Mouse (Mus musculus): ENCODE measurements at regions not wholly inside any gene's neighbourhood (a gene's known extent, or its start where the extent isn't known, plus 50 kb on each side); places are given as distances from the start of the nearest gene placed in this dataset.

- TF ChIP-seq CTCF (IDR thresholded peaks at IDR 0.05; ENCODE audit: borderline replicate concordance, extremely low read depth, insufficient read depth, insufficient read length) (no peak), POLR2A (IDR thresholded peaks at IDR 0.05; ENCODE audit: borderline replicate concordance, extremely low read depth, insufficient read depth, insufficient read length, poor library complexity, severe bottlenecking) (no peak)
These were observed 113.1 kb upstream of the Ntm start for GRCm38 (mm10) chr9:30076006-30076405.
